Mouse (Mus musculus) ZHBTc4 (cell line): ENCODE data around the gene Atp11a.
A peak's percentile ranks its signal among the peaks of the same experiment; 100 is the strongest.

ENCODE experiments used
- DNase-seq: peaks from one replicate; pipeline ENCODE4 v3.0.0-alpha.2; 2011; ENCODE audit warnings: low read depth, low spot score

Atp11a gene

GRCm38 (mm10) chr8:12756391-12757157 lies at the start of gene Atp11a:
Atp11a (plus strand) TSS chr8:12757014.
- DNase-seq, result peak; percentile 71

GRCm38 (mm10) chr8:12711623-12712022 lies 45.2 kb upstream of the Atp11a start:
- no peak for DNase-seq

GRCm38 (mm10) chr8:12715861-12716585 lies 40.8 kb upstream of the Atp11a start:
- DNase-seq, result peak; percentile 34

- no peak for DNase-seq
Measured at GRCm38 (mm10) chr8:12719091-12719490, 37.7 kb upstream of the Atp11a start.

- DNase-seq, result no peak
Measured at GRCm38 (mm10) chr8:12728644-12729043, 28.2 kb upstream of the Atp11a start.

GRCm38 (mm10) chr8:12730780-12731179 lies 26.0 kb upstream of the Atp11a start:
- no peak for DNase-seq

- DNase-seq, result no peak
Measured at GRCm38 (mm10) chr8:12732431-12732830, 24.4 kb upstream of the Atp11a start.

GRCm38 (mm10) chr8:12739113-12739512 lies 17.7 kb upstream of the Atp11a start:
- no peak for DNase-seq

GRCm38 (mm10) chr8:12743390-12743789 lies 13.4 kb upstream of the Atp11a start:
- no peak for DNase-seq

GRCm38 (mm10) chr8:12748183-12748582 lies 8.6 kb upstream of the Atp11a start:
- DNase-seq, result no peak

- DNase-seq, result no peak
Measured at GRCm38 (mm10) chr8:12749116-12749515, 7.7 kb upstream of the Atp11a start.

- DNase-seq, result no peak
Measured at GRCm38 (mm10) chr8:12753054-12753453, 3.8 kb upstream of the Atp11a start.

GRCm38 (mm10) chr8:12754115-12754514 lies 2.7 kb upstream of the Atp11a start:
- no peak for DNase-seq

GRCm38 (mm10) chr8:12755312-12755711 lies 1.5 kb upstream of the Atp11a start:
- no peak for DNase-seq

GRCm38 (mm10) chr8:12755826-12756225 lies 988 bp upstream of the Atp11a start:
- no peak for DNase-seq

GRCm38 (mm10) chr8:12757231-12757940 lies 572 bp downstream of the Atp11a start:
- DNase-seq, result peak; percentile 35

- DNase-seq, result peak; percentile 80
Measured at GRCm38 (mm10) chr8:12759963-12760362, 3.1 kb downstream of the Atp11a start.

GRCm38 (mm10) chr8:12761873-12762272 lies 5.1 kb downstream of the Atp11a start:
- no peak for DNase-seq

- DNase-seq, result no peak
Measured at GRCm38 (mm10) chr8:12763565-12764108, 6.8 kb downstream of the Atp11a start.

- no peak for DNase-seq
Measured at GRCm38 (mm10) chr8:12764971-12765370, 8.2 kb downstream of the Atp11a start.

- no peak for DNase-seq
Measured at GRCm38 (mm10) chr8:12767176-12767575, 10.4 kb downstream of the Atp11a start.

- no peak for DNase-seq
Measured at GRCm38 (mm10) chr8:12768747-12769146, 11.9 kb downstream of the Atp11a start.
